Mouse (Mus musculus): ENCODE data around the gene Slc27a2. TPM values are rescaled to one million over a fixed set of nuclear protein-coding genes. Genes with fewer than 3 reads are reported as not detected.

Gene Slc27a2
- polyA plus RNA-seq, 1 experiment from 2014 or later = 3.6 TPM

GRCm38 (mm10) chr2:126551244-126551890, 840 bp upstream of the Slc27a2 start:
- 79% methylated on average over 8 of the region's 8 CpGs for WGBS
- no peaks in the 10 kb centered on the region for H3K36me3 ChIP-seq (ENCODE audit: control insufficient read depth, insufficient read depth, low read length)
- peaks cover 12% of the 10 kb centered on the region for H3K4me1 ChIP-seq (ENCODE audit: control insufficient read depth, insufficient read depth, low read length)
- no peak for ATAC-seq
- H3K9ac ChIP-seq (ENCODE audit: low read depth, low read length) = no peak overlapping the region
- no peaks in the 10 kb centered on the region for H3K9me3 ChIP-seq (ENCODE audit: control insufficient read depth, low read length)
- H3K4me2 ChIP-seq (ENCODE audit: low read depth, low read length) = no peak overlapping the region
- H3K4me3 ChIP-seq (ENCODE audit: low read length) = no peak overlapping the region
- no peak overlapping the region for H3K27ac ChIP-seq (ENCODE audit: low read length)
- H3K27me3 ChIP-seq (replicated peaks; ENCODE audit: control insufficient read depth, insufficient read depth, low read length) = peaks cover 26% of the 10 kb centered on the region

GRCm38 (mm10) chr2:126551896-126552295, 311 bp upstream of the Slc27a2 start:
- Histone ChIP-seq H3K9me3 (ENCODE audit: control insufficient read depth, low read length) (no peaks in the 10 kb centered on the region), H3K36me3 (ENCODE audit: control insufficient read depth, insufficient read depth, low read length) (no peaks in the 10 kb centered on the region), H3K27ac (ENCODE audit: low read length) (no peak overlapping the region), H3K4me1 (ENCODE audit: control insufficient read depth, insufficient read depth, low read length) (peaks cover 12% of the 10 kb centered on the region), H3K27me3 (replicated peaks; ENCODE audit: control insufficient read depth, insufficient read depth, low read length) (peaks cover 26% of the 10 kb centered on the region), H3K4me2 (ENCODE audit: low read depth, low read length) (no peak overlapping the region), H3K4me3 (ENCODE audit: low read length) (no peak overlapping the region), H3K9ac (ENCODE audit: low read depth, low read length) (no peak overlapping the region)
- 27% methylated on average over 5 of the region's 5 CpGs for WGBS
- no peak for ATAC-seq

GRCm38 (mm10) chr2:126553291-126553639, 1.1 kb downstream of the Slc27a2 start:
- Histone ChIP-seq H3K36me3 (ENCODE audit: control insufficient read depth, insufficient read depth, low read length) (no peaks in the 10 kb centered on the region), H3K4me3 (ENCODE audit: low read length) (peak overlapping the region; percentile 59), H3K4me1 (ENCODE audit: control insufficient read depth, insufficient read depth, low read length) (peaks cover 12% of the 10 kb centered on the region), H3K27me3 (replicated peaks; ENCODE audit: control insufficient read depth, insufficient read depth, low read length) (peaks cover 26% of the 10 kb centered on the region), H3K9me3 (ENCODE audit: control insufficient read depth, low read length) (no peaks in the 10 kb centered on the region), H3K27ac (ENCODE audit: low read length) (no peak overlapping the region), H3K4me2 (ENCODE audit: low read depth, low read length) (peak overlapping the region; percentile 98), H3K9ac (ENCODE audit: low read depth, low read length) (peak overlapping the region; percentile 55)
- 2% methylated on average over 26 of the region's 26 CpGs for WGBS
- peak; percentile 55 for ATAC-seq

- Histone ChIP-seq H3K36me3 (ENCODE audit: control insufficient read depth, insufficient read depth, low read length) (no peaks in the 10 kb centered on the region), H3K27ac (ENCODE audit: low read length) (no peak overlapping the region), H3K9me3 (ENCODE audit: control insufficient read depth, low read length) (no peaks in the 10 kb centered on the region), H3K4me3 (ENCODE audit: low read length) (no peak overlapping the region), H3K4me2 (ENCODE audit: low read depth, low read length) (no peak overlapping the region), H3K4me1 (ENCODE audit: control insufficient read depth, insufficient read depth, low read length) (peaks cover 12% of the 10 kb centered on the region), H3K9ac (ENCODE audit: low read depth, low read length) (no peak overlapping the region), H3K27me3 (replicated peaks; ENCODE audit: control insufficient read depth, insufficient read depth, low read length) (peaks cover 26% of the 10 kb centered on the region)
- ATAC-seq = no peak
- WGBS = 82% methylated on average over 5 of the region's 5 CpGs
Observed at GRCm38 (mm10) chr2:126555533-126555932, 3.3 kb downstream of the Slc27a2 start.

- no peaks in the 10 kb centered on the region for H3K9me3 ChIP-seq (ENCODE audit: control insufficient read depth, low read length)
- no peak overlapping the region for H3K9ac ChIP-seq (ENCODE audit: low read depth, low read length)
- 91% methylated on average over 1 of the region's 1 CpGs for WGBS
Observed at GRCm38 (mm10) chr2:126560094-126560493, 7.9 kb downstream of the Slc27a2 start.

GRCm38 (mm10) chr2:126563411-126564105, 11.4 kb downstream of the Slc27a2 start:
- H3K9ac ChIP-seq (ENCODE audit: low read depth, low read length) = no peak overlapping the region
- no peak for ATAC-seq
- no peaks in the 10 kb centered on the region for H3K36me3 ChIP-seq (ENCODE audit: control insufficient read depth, insufficient read depth, low read length)
- H3K27ac ChIP-seq (ENCODE audit: low read length) = no peak overlapping the region
- H3K9me3 ChIP-seq (ENCODE audit: control insufficient read depth, low read length) = no peaks in the 10 kb centered on the region
- no peak overlapping the region for H3K4me2 ChIP-seq (ENCODE audit: low read depth, low read length)
- H3K27me3 ChIP-seq (replicated peaks; ENCODE audit: control insufficient read depth, insufficient read depth, low read length) = no peaks in the 10 kb centered on the region
- 70% methylated on average over 17 of the region's 17 CpGs for WGBS
- no peak overlapping the region for H3K4me3 ChIP-seq (ENCODE audit: low read length)
- no peaks in the 10 kb centered on the region for H3K4me1 ChIP-seq (ENCODE audit: control insufficient read depth, insufficient read depth, low read length)

More at GRCm38 (mm10) chr2:126560094-126560493, 7.9 kb downstream of the Slc27a2 start:
- Histone ChIP-seq H3K4me2 (ENCODE audit: low read depth, low read length) (no peak overlapping the region), H3K27me3 (replicated peaks; ENCODE audit: control insufficient read depth, insufficient read depth, low read length) (no peaks in the 10 kb centered on the region; the same call in 1 of the 2 replicates), H3K36me3 (ENCODE audit: control insufficient read depth, insufficient read depth, low read length) (no peaks in the 10 kb centered on the region), H3K4me3 (ENCODE audit: low read length) (no peak overlapping the region), H3K27ac (ENCODE audit: low read length) (no peak overlapping the region), H3K4me1 (ENCODE audit: control insufficient read depth, insufficient read depth, low read length) (no peaks in the 10 kb centered on the region)
- ATAC-seq = no peak

- H3K27ac ChIP-seq (ENCODE audit: low read length) = no peak overlapping the region
- ATAC-seq = no peak
- H3K4me1 ChIP-seq (ENCODE audit: control insufficient read depth, insufficient read depth, low read length) = no peaks in the 10 kb centered on the region
- 61% methylated on average over 1 of the region's 1 CpGs for WGBS
- no peak overlapping the region for H3K4me2 ChIP-seq (ENCODE audit: low read depth, low read length)
- H3K36me3 ChIP-seq (ENCODE audit: control insufficient read depth, insufficient read depth, low read length) = no peaks in the 10 kb centered on the region
- no peaks in the 10 kb centered on the region for H3K27me3 ChIP-seq (replicated peaks; ENCODE audit: control insufficient read depth, insufficient read depth, low read length)
- H3K4me3 ChIP-seq (ENCODE audit: low read length) = no peak overlapping the region
- H3K9me3 ChIP-seq (ENCODE audit: control insufficient read depth, low read length) = no peaks in the 10 kb centered on the region
- no peak overlapping the region for H3K9ac ChIP-seq (ENCODE audit: low read depth, low read length)
Observed at GRCm38 (mm10) chr2:126572163-126572562, 20.0 kb downstream of the Slc27a2 start.

- Histone ChIP-seq H3K4me3 (ENCODE audit: low read length) (no peak overlapping the region), H3K36me3 (ENCODE audit: control insufficient read depth, insufficient read depth, low read length) (no peaks in the 10 kb centered on the region), H3K4me2 (ENCODE audit: low read depth, low read length) (no peak overlapping the region), H3K9me3 (ENCODE audit: control insufficient read depth, low read length) (no peaks in the 10 kb centered on the region), H3K9ac (ENCODE audit: low read depth, low read length) (no peak overlapping the region), H3K4me1 (ENCODE audit: control insufficient read depth, insufficient read depth, low read length) (no peaks in the 10 kb centered on the region), H3K27ac (ENCODE audit: low read length) (no peak overlapping the region), H3K27me3 (replicated peaks; ENCODE audit: control insufficient read depth, insufficient read depth, low read length) (no peaks in the 10 kb centered on the region)
- no peak for ATAC-seq
- 78% methylated on average over 4 of the region's 4 CpGs for WGBS
Observed at GRCm38 (mm10) chr2:126572747-126573146, 20.5 kb downstream of the Slc27a2 start.

GRCm38 (mm10) chr2:126575391-126576176, 23.4 kb downstream of the Slc27a2 start:
- Histone ChIP-seq H3K4me1 (ENCODE audit: control insufficient read depth, insufficient read depth, low read length) (no peaks in the 10 kb centered on the region), H3K27ac (ENCODE audit: low read length) (no peak overlapping the region), H3K27me3 (replicated peaks; ENCODE audit: control insufficient read depth, insufficient read depth, low read length) (no peaks in the 10 kb centered on the region), H3K4me2 (ENCODE audit: low read depth, low read length) (no peak overlapping the region), H3K9ac (ENCODE audit: low read depth, low read length) (no peak overlapping the region), H3K36me3 (ENCODE audit: control insufficient read depth, insufficient read depth, low read length) (no peaks in the 10 kb centered on the region), H3K9me3 (ENCODE audit: control insufficient read depth, low read length) (no peaks in the 10 kb centered on the region), H3K4me3 (ENCODE audit: low read length) (no peak overlapping the region)
- ATAC-seq = peak; percentile 88
- WGBS = 67% methylated on average over 11 of the region's 11 CpGs
